Mouse (Mus musculus) cortical plate, adult 2 months (tissue): ENCODE data around the gene Batf.

Source experiments
- CTCF ChIP-seq: fragments of 200-500 bp; IDR thresholded peaks from 2 replicates; pipeline ENCODE4 v1.5.1; 2011; ENCODE audit warnings: mild to moderate bottlenecking, control low read depth, low read length; ENCODE audit not compliant: insufficient read depth; ENCODE audit errors: extremely low read depth
- POLR2A ChIP-seq: fragments of 200-500 bp; IDR thresholded peaks from 2 replicates; pipeline ENCODE4 v1.6.1; 2011; ENCODE audit warnings: mild to moderate bottlenecking, low read length, control low read depth; ENCODE audit not compliant: insufficient read depth; ENCODE audit errors: extremely low read depth

DNA sequence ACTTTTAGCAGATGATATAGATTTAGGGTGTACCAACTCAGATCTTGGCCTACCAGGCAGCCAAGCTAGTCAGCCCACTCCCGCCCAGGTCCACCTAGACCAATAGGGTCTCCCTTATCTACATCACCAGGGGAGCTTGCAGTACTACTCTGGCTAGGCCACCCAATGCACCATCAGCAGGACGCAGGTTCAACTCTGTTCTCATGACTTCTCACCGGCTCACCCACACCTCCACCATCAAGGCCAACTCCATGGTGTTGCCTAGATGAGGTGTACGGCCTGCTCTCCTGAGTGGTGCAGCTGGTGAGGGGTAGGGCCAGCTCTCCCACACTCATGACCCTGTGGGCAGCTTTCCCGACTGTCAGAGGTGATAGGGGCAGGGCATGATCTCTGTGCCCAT is 27.7 kb downstream of the Batf start:
- TF ChIP-seq CTCF (no peak), POLR2A (no peak)
